ENCODE assay signal across 8 mouse cellular contexts in the genomic region with DNA sequence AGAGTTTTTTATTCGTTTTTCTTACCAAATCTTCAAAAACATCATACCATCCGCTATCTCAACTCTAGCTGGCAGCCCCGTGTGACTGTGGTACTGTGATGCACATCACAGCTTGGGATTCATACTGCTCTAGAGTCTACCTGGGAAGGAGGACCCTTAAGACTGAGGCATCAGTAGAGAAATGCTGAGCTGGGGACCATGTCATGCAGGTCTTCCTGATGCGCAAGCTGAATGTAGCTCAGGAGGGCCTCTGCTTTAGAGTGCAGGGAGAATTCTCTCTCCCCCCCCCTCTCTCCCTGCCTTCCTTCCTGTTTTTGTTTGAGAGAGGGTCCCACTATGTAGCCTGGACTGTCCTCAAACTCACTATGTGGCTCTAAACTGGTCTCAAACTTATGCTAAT. TPM values are rescaled to one million over a fixed set of nuclear protein-coding genes. Genes with fewer than 3 reads are reported as not detected.
DNase-seq lines count a peak whose midpoint lies in the region; ATAC-seq and TF ChIP-seq lines count a peak whose summit lies in the region.

No protein-coding gene starts in this region.

- H3K4me3 ChIP-seq in heart, adult 2 months = peak overlapping the region; percentile 70
- H3K4me3 ChIP-seq in forebrain, embryonic 15.5 days = no peak overlapping the region
- peak overlapping the region; percentile 66 for H3K4me3 ChIP-seq in liver, embryonic 16.5 days (ENCODE audit: low read depth, low read length)

- DNase-seq in heart, adult 2 months = no peak
- no peak for DNase-seq in heart, postnatal 4 days
- DNase-seq in A20 (ENCODE audit: low read depth, low spot score) = peak; percentile 70
- no peak for DNase-seq in urinary bladder, postnatal 14 days (ENCODE audit: low spot score)
- no peak for DNase-seq in cerebellum, postnatal 25 days
- no peak for DNase-seq in natural killer cell, adult 2 months (ENCODE audit: low spot score in 2 of 2)

- peaks cover 1% of the 10 kb centered on the region; the same call in 1 of the 2 replicates for H3K79me2 ChIP-seq in heart, adult 2 months (replicated peaks; ENCODE audit: control insufficient read depth, insufficient read depth, low read length)

- intact Hi-C loops in heart, adult 2 months (cut with DNase I) = loop anchor here (1.0 to 2.0 kb wide), 2 partner anchors 109 to 196 kb away; no protein-coding TSS in a partner anchor

- WGBS in heart, adult 2 months = 52% methylated on average over 4 of the region's 4 CpGs
- 64% methylated on average over 4 of the region's 4 CpGs for WGBS in forebrain, embryonic 15.5 days
- 42% methylated on average over 4 of the region's 4 CpGs for WGBS in liver, embryonic 16.5 days (ENCODE audit: insufficient replicate concordance)

- no peaks in the 10 kb centered on the region for H3K27me3 ChIP-seq in heart, adult 2 months (ENCODE audit: control insufficient read depth, insufficient read depth, low read length)
- no peaks in the 10 kb centered on the region for H3K27me3 ChIP-seq in forebrain, embryonic 15.5 days
- H3K27me3 ChIP-seq in liver, embryonic 16.5 days (ENCODE audit: control insufficient read depth, insufficient read depth, low read depth, low read length) = no peaks in the 10 kb centered on the region

- no peaks in the 10 kb centered on the region for H3K36me3 ChIP-seq in heart, adult 2 months (ENCODE audit: control insufficient read depth, insufficient read depth, low read length)
- H3K36me3 ChIP-seq in forebrain, embryonic 15.5 days = peaks cover 25% of the 10 kb centered on the region
- no peaks in the 10 kb centered on the region for H3K36me3 ChIP-seq in liver, embryonic 16.5 days (ENCODE audit: control insufficient read depth, insufficient read depth)

- peaks cover 1% of the 10 kb centered on the region for H3K4me1 ChIP-seq in heart, adult 2 months (ENCODE audit: control insufficient read depth, insufficient read depth, low read length)
- peaks cover 12% of the 10 kb centered on the region for H3K4me1 ChIP-seq in forebrain, embryonic 15.5 days
- H3K4me1 ChIP-seq in liver, embryonic 16.5 days (ENCODE audit: control insufficient read depth, low read depth, low read length) = peaks cover 23% of the 10 kb centered on the region

- TF ChIP-seq EP300 in heart, adult 2 months (IDR thresholded peaks at IDR 0.05; ENCODE audit: insufficient read depth, low read depth, low read length) = no peak

- H3K4me2 ChIP-seq in forebrain, embryonic 15.5 days (replicated peaks) = peak overlapping the region; percentile 53; the same call in 1 of the 2 replicates
- peak overlapping the region; percentile 86 for H3K4me2 ChIP-seq in liver, embryonic 16.5 days (ENCODE audit: low read depth, low read length)

- TF ChIP-seq CTCF in heart, adult 2 months (IDR thresholded peaks at IDR 0.05) = no peak

- H3K27ac ChIP-seq in heart, adult 2 months = peak overlapping the region; percentile 68; the same call in 1 of the 2 replicates
- H3K27ac ChIP-seq in forebrain, embryonic 15.5 days (replicated peaks) = no peak overlapping the region
- H3K27ac ChIP-seq in liver, embryonic 16.5 days (ENCODE audit: low read length) = no peak overlapping the region

- H3K9me3 ChIP-seq in forebrain, embryonic 15.5 days = no peaks in the 10 kb centered on the region
- H3K9me3 ChIP-seq in liver, embryonic 16.5 days (replicated peaks; ENCODE audit: control insufficient read depth, low read length) = no peaks in the 10 kb centered on the region

- no peak for ATAC-seq in forebrain, embryonic 15.5 days (replicated peaks)
- ATAC-seq in liver, embryonic 16.5 days (ENCODE audit: low read depth) = no peak

- TF ChIP-seq POLR2A in heart, adult 2 months (IDR thresholded peaks at IDR 0.05; ENCODE audit: insufficient read depth, low read depth, low read length) = no peak

- H3K9ac ChIP-seq in heart, adult 2 months (ENCODE audit: low read depth, low read length) = no peak overlapping the region
- H3K9ac ChIP-seq in forebrain, embryonic 15.5 days (replicated peaks) = peak overlapping the region; percentile 43; the same call in 1 of the 2 replicates
- H3K9ac ChIP-seq in liver, embryonic 16.5 days (ENCODE audit: low read depth, low read length) = peak overlapping the region; percentile 69

RNA-seq across cellular contexts. Expression of gene Amz2, which starts 14.9 kb away (rescaled TPM):
- 10 to 100 TPM; 50.2 to 57.5 TPM for total RNA-seq in heart, adult 2 months (2021)
- polyA plus RNA-seq in heart, adult 2 months (2012; rRNA removed) = 52.4 and 99.9 TPM in 2 replicates
- total RNA-seq in heart, postnatal 4 days (2021) = 10 to 100 TPM; 46.9 to 49.4 TPM
- 67.3 and 72.6 TPM in 2 replicates for polyA plus RNA-seq in forebrain, embryonic 15.5 days (2015; fragmentation: Nextera tagmentation; extraction: Ambion mirVana)
- polyA plus RNA-seq in liver, embryonic 16.5 days (2015; fragmentation: Nextera tagmentation; extraction: Ambion mirVana) = 10.1 and 11.4 TPM in 2 replicates

RNA-seq across cellular contexts. Expression of gene 9930022D16Rik, which starts 26.9 kb away (rescaled TPM):
- not detected for total RNA-seq in heart, adult 2 months (2021)
- not detected in 2 replicates for polyA plus RNA-seq in heart, adult 2 months (2012; rRNA removed)
- total RNA-seq in heart, postnatal 4 days (2021) = not detected
- polyA plus RNA-seq in forebrain, embryonic 15.5 days (2015; fragmentation: Nextera tagmentation; extraction: Ambion mirVana) = not detected in 2 replicates
- not detected in 2 replicates for polyA plus RNA-seq in liver, embryonic 16.5 days (2015; fragmentation: Nextera tagmentation; extraction: Ambion mirVana)

RNA-seq across cellular contexts. Expression of gene Arsg, which starts 32.5 kb away (rescaled TPM):
- total RNA-seq in heart, adult 2 months (2021) = 1 to 10 TPM; 1.2 to 1.3 TPM
- polyA plus RNA-seq in heart, adult 2 months (2012; rRNA removed) = 1.5 and 1.8 TPM in 2 replicates
- total RNA-seq in heart, postnatal 4 days (2021) = 1 to 10 TPM; 5.2 to 6.1 TPM
- polyA plus RNA-seq in forebrain, embryonic 15.5 days (2015; fragmentation: Nextera tagmentation; extraction: Ambion mirVana) = 4.0 and 6.0 TPM in 2 replicates
- 3.2 and 3.8 TPM in 2 replicates for polyA plus RNA-seq in liver, embryonic 16.5 days (2015; fragmentation: Nextera tagmentation; extraction: Ambion mirVana)

RNA-seq across cellular contexts. Expression of gene Slc16a6, which starts 32.8 kb away (rescaled TPM):
- total RNA-seq in heart, adult 2 months (2021) = 1 to 10 TPM; 4.9 to 8.2 TPM
- 1.8 and 2.1 TPM in 2 replicates for polyA plus RNA-seq in heart, adult 2 months (2012; rRNA removed)
- 10 to 100 TPM; 17.9 to 22.6 TPM for total RNA-seq in heart, postnatal 4 days (2021)
- polyA plus RNA-seq in forebrain, embryonic 15.5 days (2015; fragmentation: Nextera tagmentation; extraction: Ambion mirVana) = 3.7 and 5.1 TPM in 2 replicates
- 32.0 and 33.4 TPM in 2 replicates for polyA plus RNA-seq in liver, embryonic 16.5 days (2015; fragmentation: Nextera tagmentation; extraction: Ambion mirVana)
